Mouse (Mus musculus) cerebellum, adult 2 months (tissue): Measurements from ENCODE around the gene Trim46. TPM values are rescaled to one million over a fixed set of nuclear protein-coding genes. Genes with fewer than 3 reads are reported as not detected.
A peak's percentile ranks its signal among the peaks of the same experiment; 100 is the strongest.
"Not testable (repeated sequence)": the region's sequence is repeated elsewhere in the genome, so short reads cannot be mapped to it uniquely, and the experiment has no call there.

ENCODE experiments used
- DNase-seq, 2 experiments: peaks; one replicate each; pipeline ENCODE4 v3.0.0; 2021
- H3K27ac ChIP-seq: fragments of 200-500 bp; 2 replicates; pipeline ENCODE4 v1.5.1; 2012; ENCODE audit warnings: low read length, control low read depth, inconsistent platforms; ENCODE audit not compliant: insufficient read depth
- H3K27me3 ChIP-seq: fragments of 200-500 bp; 2 replicates; pipeline ENCODE4 v1.6.1; 2012; ENCODE audit warnings: inconsistent platforms, mild to moderate bottlenecking, low read length, moderate library complexity; ENCODE audit not compliant: control insufficient read depth, insufficient read depth
- H3K4me1 ChIP-seq: fragments of 200-500 bp; 2 replicates; pipeline ENCODE4 v1.6.1; 2011; ENCODE audit warnings: low read length; ENCODE audit not compliant: control insufficient read depth, insufficient read depth
- H3K4me3 ChIP-seq: fragments of 200-500 bp; replicated peaks from 2 replicates; pipeline ENCODE3; 2011; ENCODE audit warnings: mild to moderate bottlenecking, low read depth, low read length, control low read depth; ENCODE audit not compliant: insufficient read depth
- CTCF ChIP-seq: fragments of 200-500 bp; IDR thresholded peaks from 2 replicates; pipeline ENCODE4 v1.5.1; 2011; ENCODE audit warnings: low read depth, mild to moderate bottlenecking, control low read depth, low read length, moderate library complexity, borderline replicate concordance; ENCODE audit not compliant: insufficient read depth
- POLR2A ChIP-seq: fragments of 200-500 bp; IDR thresholded peaks from 2 replicates; pipeline ENCODE4 v1.6.1; 2011; ENCODE audit warnings: low read length, control low read depth, borderline replicate concordance; ENCODE audit not compliant: insufficient read depth
- WGBS: fragments of 180-500 bp; shearing (Covaris S2); methylation state at CpG from one replicate; pipeline ENCODE4 v1.1.7; 2018; 5-methylcytosine and 5-hydroxymethylcytosine counted together
- polyA plus RNA-seq: library from polyadenylated mRNA; depleted of rRNA; stranded (reverse); fragments of >200 nt; gene quantifications from 2 replicates; pipeline ENCODE4 v1.2.3, GENCODE M21; 2012

Trim46 gene
- polyA plus RNA-seq, 1 experiment = 49.8 TPM

- Histone ChIP-seq H3K4me3 (no peak overlapping the region), H3K27me3 (no peaks in the 10 kb centered on the region), H3K4me1 (no peaks in the 10 kb centered on the region), H3K27ac (no peak overlapping the region)
- WGBS = 52% methylated on average over 11 of the region's 11 CpGs
- TF ChIP-seq CTCF = no peak
- no peak for TF ChIP-seq POLR2A
- DNase-seq = no peak
These were observed 21.3 kb downstream of the Trim46 start for GRCm38 (mm10) chr3:89224796-89225195.

GRCm38 (mm10) chr3:89221167-89221566, 24.9 kb downstream of the Trim46 start:
- Histone ChIP-seq H3K4me1 (no peaks in the 10 kb centered on the region), H3K4me3 (no peak overlapping the region), H3K27me3 (no peaks in the 10 kb centered on the region), H3K27ac (no peak overlapping the region)
- DNase-seq = no peak
- TF ChIP-seq CTCF = no peak
- TF ChIP-seq POLR2A = no peak
- WGBS = 48% methylated on average over 5 of the region's 5 CpGs

GRCm38 (mm10) chr3:89219546-89219945, 26.6 kb downstream of the Trim46 start:
- Histone ChIP-seq H3K27ac (no peak overlapping the region), H3K4me3 (no peak overlapping the region), H3K4me1 (0 out of 2 replicates have a peak, but pooled peaks cover 2% of the 10 kb centered on the region), H3K27me3 (no peaks in the 10 kb centered on the region)
- 46% methylated on average over 8 of the region's 8 CpGs for WGBS
- no peak for DNase-seq
- TF ChIP-seq POLR2A = no peak
- no peak for TF ChIP-seq CTCF

- Histone ChIP-seq H3K4me3 (no peak overlapping the region), H3K4me1 (0 out of 2 replicates have a peak, but pooled peaks cover 2% of the 10 kb centered on the region), H3K27me3 (no peaks in the 10 kb centered on the region), H3K27ac (no peak overlapping the region)
- no peak for TF ChIP-seq CTCF
- no peak for TF ChIP-seq POLR2A
- WGBS = 63% methylated on average over 1 of the region's 1 CpGs
- no peak for DNase-seq
These were observed 27.8 kb downstream of the Trim46 start for GRCm38 (mm10) chr3:89218271-89218670.

GRCm38 (mm10) chr3:89216407-89216806, 29.7 kb downstream of the Trim46 start:
- H3K27ac ChIP-seq, H3K4me1 ChIP-seq, H3K4me3 ChIP-seq, DNase-seq, H3K27me3 ChIP-seq: not testable (repeated sequence)
- WGBS = 65% methylated on average over 7 of the region's 7 CpGs

- no peak for TF ChIP-seq POLR2A
- peak; percentile 92 for TF ChIP-seq CTCF
- WGBS = 0% methylated on average over 6 of the region's 6 CpGs
These were observed 30.3 kb downstream of the Trim46 start for GRCm38 (mm10) chr3:89215853-89216252.

GRCm38 (mm10) chr3:89214681-89215411, 31.3 kb downstream of the Trim46 start, which contains the start of gene Thbs3:
Gene Thbs3, plus strand, starts transcription at chr3:89215180.
- no peak within 1 kb of the TSS for H3K27ac ChIP-seq
- peak within 1 kb of the TSS; percentile 67 for H3K4me3 ChIP-seq
- H3K4me1 ChIP-seq = 0 out of 2 replicates have a peak, but pooled peaks cover 2% of the 10 kb centered on the region
- WGBS = 4% methylated on average over 19 of the region's 19 CpGs
- TF ChIP-seq CTCF (no peak), POLR2A (no peak)
- no peak for DNase-seq
- H3K27me3 ChIP-seq = no peaks in the 10 kb centered on the region

More at GRCm38 (mm10) chr3:89215853-89216252, 30.3 kb downstream of the Trim46 start:
- Histone ChIP-seq H3K4me1 (0 out of 2 replicates have a peak, but pooled peaks cover 2% of the 10 kb centered on the region), H3K27me3 (no peaks in the 10 kb centered on the region), H3K4me3 (no peak overlapping the region), H3K27ac (no peak overlapping the region)
- DNase-seq = peak; percentile 80 to 86

GRCm38 (mm10) chr3:89213803-89214530, 32.1 kb downstream of the Trim46 start:
- Histone ChIP-seq H3K27me3 (no peaks in the 10 kb centered on the region), H3K27ac (no peak overlapping the region), H3K4me3 (peak overlapping the region; percentile 67), H3K4me1 (0 out of 2 replicates have a peak, but pooled peaks cover 2% of the 10 kb centered on the region)
- under 1% methylated on average over 69 of the region's 69 CpGs for WGBS
- DNase-seq = peak; percentile 88 to 89
- TF ChIP-seq CTCF (no peak), POLR2A (peak; percentile 63; the same call in 1 of the 2 replicates)
